In the genomic region with DNA sequence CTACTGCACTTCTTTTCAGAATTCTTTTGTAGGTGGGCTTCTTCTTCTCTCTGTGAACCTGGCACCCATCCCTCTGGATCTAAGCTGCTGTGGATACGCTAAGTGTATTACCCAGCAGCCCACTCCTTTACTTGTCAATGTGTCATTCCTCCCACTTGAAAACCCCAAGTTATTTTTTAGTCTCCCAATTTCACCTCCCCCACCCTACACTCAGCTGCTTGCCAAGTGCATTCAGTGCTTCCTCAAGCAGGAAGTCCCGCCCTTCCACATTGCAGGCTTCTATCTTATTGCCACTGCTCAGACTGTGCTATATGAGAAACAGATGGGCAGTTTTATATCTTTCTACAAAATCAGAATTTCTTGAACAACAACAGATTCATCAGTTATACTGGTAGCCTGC, we compare ENCODE assay signal across 10 mouse cellular contexts. TPM values are rescaled to one million over a fixed set of nuclear protein-coding genes. Genes with fewer than 3 reads are reported as not detected.
DNase-seq lines count a peak whose midpoint lies in the region; ATAC-seq and TF ChIP-seq lines count a peak whose summit lies in the region.
"Had no signal": no experiment of that assay in that cellular context is flagged by ENCODE, and none has a peak within 500 bp of the region (broad histone marks: within the 10 kb centered on the region; RNA-seq: fewer than 3 reads in every experiment).

No protein-coding gene starts in this region.

- no peak for ATAC-seq in kidney, postnatal 0 days (replicated peaks; ENCODE audit: low FRiP score, low read depth)
- no peak for ATAC-seq in liver, embryonic 12.5 days
- no peak for ATAC-seq in hindbrain, embryonic 13.5 days (ENCODE audit: low FRiP score)

- H3K4me1 ChIP-seq in embryonic facial prominence, embryonic 10.5 days = peaks cover 27% of the 10 kb centered on the region
- H3K4me1 ChIP-seq in kidney, postnatal 0 days (replicated peaks; ENCODE audit: insufficient read depth, low read length) = 0 out of 2 replicates have a peak, but pooled peaks cover 4% of the 10 kb centered on the region
- peaks cover 9% of the 10 kb centered on the region for H3K4me1 ChIP-seq in liver, embryonic 12.5 days
- H3K4me1 ChIP-seq in hindbrain, embryonic 13.5 days (replicated peaks) = no peaks in the 10 kb centered on the region

- no peaks in the 10 kb centered on the region for H3K9me3 ChIP-seq in embryonic facial prominence, embryonic 10.5 days
- no peaks in the 10 kb centered on the region for H3K9me3 ChIP-seq in kidney, postnatal 0 days (replicated peaks; ENCODE audit: low read length)
- H3K9me3 ChIP-seq in liver, embryonic 12.5 days (replicated peaks) = no peaks in the 10 kb centered on the region
- no peaks in the 10 kb centered on the region for H3K9me3 ChIP-seq in hindbrain, embryonic 13.5 days
- H3K9me3 ChIP-seq: heart, embryonic 13.5 days had no signal

- H3K27ac ChIP-seq in embryonic facial prominence, embryonic 10.5 days (replicated peaks) = no peak overlapping the region
- H3K27ac ChIP-seq in kidney, postnatal 0 days = peak overlapping the region; percentile 8; the same call in 1 of the 2 replicates
- no peak overlapping the region for H3K27ac ChIP-seq in liver, embryonic 12.5 days
- H3K27ac ChIP-seq in hindbrain, embryonic 13.5 days = no peak overlapping the region
- H3K27ac ChIP-seq: heart, embryonic 13.5 days; macrophage had no signal

- no peaks in the 10 kb centered on the region for H3K36me3 ChIP-seq in embryonic facial prominence, embryonic 10.5 days (replicated peaks)
- no peaks in the 10 kb centered on the region for H3K36me3 ChIP-seq in kidney, postnatal 0 days (ENCODE audit: insufficient read depth, low read length)
- no peaks in the 10 kb centered on the region for H3K36me3 ChIP-seq in liver, embryonic 12.5 days
- H3K36me3 ChIP-seq in hindbrain, embryonic 13.5 days = no peaks in the 10 kb centered on the region
- H3K36me3 ChIP-seq: heart, embryonic 13.5 days had no signal

- H3K4me3 ChIP-seq in embryonic facial prominence, embryonic 10.5 days = no peak overlapping the region
- no peak overlapping the region for H3K4me3 ChIP-seq in kidney, postnatal 0 days (replicated peaks; ENCODE audit: low read depth, low read length)
- H3K4me3 ChIP-seq in liver, embryonic 12.5 days = no peak overlapping the region
- no peak overlapping the region for H3K4me3 ChIP-seq in hindbrain, embryonic 13.5 days
- H3K4me3 ChIP-seq: heart, embryonic 13.5 days had no signal

- H3K9ac ChIP-seq in kidney, postnatal 0 days (ENCODE audit: low read depth, low read length) = no peak overlapping the region
- H3K9ac ChIP-seq in liver, embryonic 12.5 days = no peak overlapping the region
- H3K9ac ChIP-seq in hindbrain, embryonic 13.5 days = no peak overlapping the region
- H3K9ac ChIP-seq: heart, embryonic 13.5 days had no signal

- no peak overlapping the region for H3K4me2 ChIP-seq in kidney, postnatal 0 days (ENCODE audit: low read length)
- no peak overlapping the region for H3K4me2 ChIP-seq in liver, embryonic 12.5 days
- no peak overlapping the region for H3K4me2 ChIP-seq in hindbrain, embryonic 13.5 days
- H3K4me2 ChIP-seq: heart, embryonic 13.5 days had no signal

- peak; percentile 9 for DNase-seq in kidney, adult 11 months
- no peak for DNase-seq in kidney, adult 18-20 months
- DNase-seq in embryonic facial prominence, embryonic 10.5 days (ENCODE audit: low spot score) = peak; percentile 19
- peak; percentile 44 for DNase-seq in kidney, postnatal 0 days (ENCODE audit: low spot score)
- peak; percentile 35 to 44 for DNase-seq in lung, postnatal 4 days
- DNase-seq in B cell, adult 2 months = no peak

- 69% methylated on average over 2 of the region's 2 CpGs for WGBS in embryonic facial prominence, embryonic 10.5 days
- 63% methylated on average over 2 of the region's 2 CpGs for WGBS in kidney, postnatal 0 days
- 64% methylated on average over 2 of the region's 2 CpGs for WGBS in liver, embryonic 12.5 days (ENCODE audit: insufficient replicate concordance)
- WGBS in hindbrain, embryonic 13.5 days = 93% methylated on average over 2 of the region's 2 CpGs

- H3K27me3 ChIP-seq in embryonic facial prominence, embryonic 10.5 days (replicated peaks; ENCODE audit: low read depth, poor library complexity, severe bottlenecking) = peaks cover 99% of the 10 kb centered on the region
- no peaks in the 10 kb centered on the region for H3K27me3 ChIP-seq in kidney, postnatal 0 days (ENCODE audit: insufficient read depth, low read length)
- H3K27me3 ChIP-seq in liver, embryonic 12.5 days (replicated peaks) = no peaks in the 10 kb centered on the region; the same call in none of the 2 replicates
- peaks cover 57% of the 10 kb centered on the region for H3K27me3 ChIP-seq in hindbrain, embryonic 13.5 days

- no peak for TF ChIP-seq CTCF in kidney, postnatal 0 days (IDR thresholded peaks at IDR 0.05; ENCODE audit: low read depth)

RNA-seq across cellular contexts. Expression of a gene that starts 22.8 kb away (rescaled TPM):
- 12.3 and 14.7 TPM in 2 replicates for polyA plus RNA-seq in embryonic facial prominence, embryonic 10.5 days (2016; fragmentation: Nextera tagmentation; extraction: Ambion mirVana)
- 26.6 and 30.8 TPM in 2 replicates for polyA plus RNA-seq in kidney, postnatal 0 days (2015; fragmentation: Nextera tagmentation; extraction: Ambion mirVana)
- 21.0 TPM in 2 replicates for polyA plus RNA-seq in liver, embryonic 12.5 days (2016; fragmentation: Nextera tagmentation; extraction: Ambion mirVana)
- 8.8 and 10.1 TPM in 2 replicates for polyA plus RNA-seq in hindbrain, embryonic 13.5 days (2015; fragmentation: Nextera tagmentation; extraction: Ambion mirVana)

RNA-seq across cellular contexts. Expression of a gene that starts 23.0 kb away (rescaled TPM):
- 52.7 and 55.4 TPM in 2 replicates for polyA plus RNA-seq in embryonic facial prominence, embryonic 10.5 days (2016; fragmentation: Nextera tagmentation; extraction: Ambion mirVana)
- 58.1 and 59.1 TPM in 2 replicates for polyA plus RNA-seq in kidney, postnatal 0 days (2015; fragmentation: Nextera tagmentation; extraction: Ambion mirVana)
- polyA plus RNA-seq in liver, embryonic 12.5 days (2016; fragmentation: Nextera tagmentation; extraction: Ambion mirVana) = 41.6 and 43.8 TPM in 2 replicates
- 49.5 and 51.0 TPM in 2 replicates for polyA plus RNA-seq in hindbrain, embryonic 13.5 days (2015; fragmentation: Nextera tagmentation; extraction: Ambion mirVana)

Comparison
In these comparisons a context has a peak if more than half of its experiments do, and no peak if none do; other contexts are left out.
1. DNase-seq: peak in kidney, adult 11 months (single experiment), embryonic facial prominence, embryonic 10.5 days (single experiment), kidney, postnatal 0 days (single experiment) and lung, postnatal 4 days (2 of 2); none in kidney, adult 18-20 months (single experiment) and B cell, adult 2 months (0 of 2).